Mouse (Mus musculus) intestine, embryonic 16.5 days (tissue): Measurements from ENCODE around the gene Zfp784. TPM values are rescaled to one million over a fixed set of nuclear protein-coding genes. Genes with fewer than 3 reads are reported as not detected.

ENCODE experiments used
- ATAC-seq: fragments of 200-750 bp; cut with Nextera tagmentation; 2 replicates; pipeline ENCODE4 v1.8.0; 2017; ENCODE audit warnings: moderate TSS enrichment, moderate library complexity
- H3K27ac ChIP-seq: fragments of 300-500 bp; sonication (generic); 2 replicates; pipeline ENCODE4 v1.5.1; 2014; ENCODE audit warnings: mild to moderate bottlenecking, low read length
- H3K27me3 ChIP-seq: fragments of 300-500 bp; sonication (generic); replicated peaks from 2 replicates; pipeline ENCODE4 v1.6.1; 2014; ENCODE audit warnings: low read length, control low read depth, mixed read lengths; ENCODE audit not compliant: control insufficient read depth, insufficient read depth
- H3K36me3 ChIP-seq: fragments of 300-500 bp; sonication (generic); 2 replicates; pipeline ENCODE4 v1.6.1; 2014; ENCODE audit warnings: low read length, control low read depth; ENCODE audit not compliant: control insufficient read depth, insufficient read depth
- H3K4me1 ChIP-seq: fragments of 300-500 bp; sonication (generic); 2 replicates; pipeline ENCODE4 v1.6.1; 2014; ENCODE audit warnings: low read length, control low read depth, mixed read lengths; ENCODE audit not compliant: control insufficient read depth, insufficient read depth
- H3K4me2 ChIP-seq: fragments of 300-500 bp; sonication (generic); 2 replicates; pipeline ENCODE4 v1.6.1; 2014; ENCODE audit warnings: low read depth, low read length, control low read depth
- H3K4me3 ChIP-seq: fragments of 300-500 bp; sonication (generic); 2 replicates; pipeline ENCODE4 v1.5.1; 2014; ENCODE audit warnings: mild to moderate bottlenecking, low read length
- H3K9ac ChIP-seq: fragments of 300-500 bp; sonication (generic); 2 replicates; pipeline ENCODE4 v1.6.1; 2014; ENCODE audit warnings: low read depth, low read length
- H3K9me3 ChIP-seq: fragments of 300-500 bp; sonication (generic); 2 replicates; pipeline ENCODE4 v1.6.1; 2016; ENCODE audit warnings: low read length, control low read depth; ENCODE audit not compliant: control insufficient read depth
- WGBS: fragments of 180-500 bp; shearing (Covaris S2); extraction: QIAGEN DNeasy Blood & Tissue Kit; methylation state at CpG from one replicate; pipeline ENCODE4 v1.1.7; 2014; 5-methylcytosine and 5-hydroxymethylcytosine counted together
- polyA plus RNA-seq: library from polyadenylated mRNA; unstranded; fragments of >200 nt; fragmentation: Nextera tagmentation; extraction: Ambion mirVana; gene quantifications from 2 replicates; pipeline ENCODE4 v1.2.1, GENCODE M21; 2015

Zfp784 gene
- polyA plus RNA-seq, result 7.9 and 8.0 TPM in 2 replicates

DNA sequence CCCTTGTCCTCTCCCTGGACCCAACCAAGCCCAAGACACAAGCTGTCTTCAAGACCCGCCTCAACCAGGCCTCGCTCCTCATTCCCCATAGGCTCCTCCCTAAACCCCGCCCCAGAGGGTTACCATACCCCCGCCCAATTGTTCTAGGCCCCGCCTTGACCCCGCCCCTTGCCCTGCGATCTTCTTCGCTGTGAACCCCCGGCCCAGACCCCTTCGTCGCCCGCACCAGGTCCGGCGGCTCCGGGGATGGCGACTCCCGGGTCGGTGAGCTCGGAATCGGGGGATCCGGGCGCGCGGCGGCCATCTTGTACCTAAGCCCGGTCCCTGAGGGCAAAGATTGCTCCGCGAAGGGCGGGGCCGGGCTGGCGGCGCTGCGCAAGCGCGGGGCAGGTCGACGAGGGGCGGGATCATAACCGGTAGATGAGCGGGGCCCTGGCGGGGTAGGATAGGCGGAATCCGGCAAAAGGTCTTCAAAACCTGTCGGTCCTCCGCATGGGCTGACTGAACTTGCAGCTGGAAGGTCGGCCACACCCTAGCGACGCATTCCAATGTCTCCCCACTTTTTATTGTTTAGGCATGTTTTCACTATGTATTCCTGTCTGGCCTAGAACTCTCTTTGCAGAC lies at the start of gene Zfp784:
Gene Zfp784, minus strand, starts transcription at position 338 of the 624 bp plus-strand sequence.
- Histone ChIP-seq H3K27me3 (no peaks in the 10 kb centered on the region), H3K4me2 (peak within 1 kb of the TSS; percentile 50)
- WGBS, result under 1% methylated on average over 48 of the region's 48 CpGs

DNA sequence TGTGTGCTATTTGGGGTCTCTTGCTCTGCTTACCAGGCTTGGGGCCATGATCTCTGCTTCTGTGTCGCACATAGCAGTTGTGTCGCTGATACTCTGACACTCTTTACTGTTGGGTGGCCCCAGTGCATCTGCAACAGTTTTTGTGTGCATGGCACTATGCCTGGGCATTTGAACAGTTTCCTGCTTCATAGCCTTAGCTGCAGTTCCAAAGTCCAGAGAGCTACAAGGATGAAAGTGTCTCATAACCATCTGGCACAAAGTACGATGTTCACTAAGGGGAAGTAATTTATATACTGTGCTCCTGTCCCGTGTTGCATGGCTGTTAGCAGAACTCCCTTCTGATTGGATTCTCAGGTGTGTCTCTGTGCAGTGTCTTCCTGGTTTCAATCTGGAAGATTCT lies 49.6 kb upstream of the Zfp784 start:
- Histone ChIP-seq H3K4me2 (no peak overlapping the region), H3K9ac (no peak overlapping the region), H3K36me3 (peaks cover 9% of the 10 kb centered on the region; the same call in 1 of the 2 replicates), H3K4me1 (peaks cover 9% of the 10 kb centered on the region), H3K27ac (peak overlapping the region; percentile 82), H3K27me3 (no peaks in the 10 kb centered on the region), H3K9me3 (no peaks in the 10 kb centered on the region), H3K4me3 (no peak overlapping the region)
- WGBS, result 64% methylated on average over 4 of the region's 4 CpGs
- ATAC-seq, result peak; percentile 89

More for the DNA sequence above, at the start of gene Zfp784:
- H3K4me3 ChIP-seq, result peak within 1 kb of the TSS; percentile 71
- ATAC-seq, result peak; percentile 99
- peaks cover 6% of the 10 kb centered on the region for H3K4me1 ChIP-seq
- H3K27ac ChIP-seq, result peak within 1 kb of the TSS; percentile 98
- peak within 1 kb of the TSS; percentile 84 for H3K9ac ChIP-seq
- no peaks in the 10 kb centered on the region; the same call in 1 of the 2 replicates for H3K9me3 ChIP-seq
- peaks cover 17% of the 10 kb centered on the region for H3K36me3 ChIP-seq

DNA sequence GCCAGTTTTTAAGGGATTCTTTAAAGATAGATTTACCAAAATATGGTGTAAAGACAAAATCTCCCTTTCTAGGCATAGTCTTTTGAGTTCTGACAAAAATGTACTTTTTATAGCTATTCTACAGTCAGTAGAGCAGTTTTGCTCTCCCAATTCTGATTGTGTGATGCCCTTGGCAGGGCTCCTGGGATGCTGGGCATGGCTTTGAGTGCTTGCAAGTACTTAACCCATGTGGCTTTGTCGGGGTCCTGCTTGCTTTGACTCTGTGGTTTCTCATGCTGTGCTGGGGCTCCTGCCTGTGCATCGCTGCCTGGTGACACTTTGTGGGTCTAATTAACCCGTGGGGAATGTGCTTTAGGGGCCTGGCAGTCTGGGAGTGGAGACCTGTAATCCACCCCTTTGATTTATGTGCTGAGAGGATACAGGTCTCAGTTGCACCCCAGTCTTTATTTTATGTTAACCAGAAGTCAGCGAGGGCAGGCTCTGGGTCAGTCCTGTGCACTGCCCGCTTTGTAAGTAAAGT lies 48.7 kb upstream of the Zfp784 start:
- no peaks in the 10 kb centered on the region for H3K9me3 ChIP-seq
- H3K4me3 ChIP-seq, result no peak overlapping the region
- H3K36me3 ChIP-seq, result peaks cover 6% of the 10 kb centered on the region; the same call in 1 of the 2 replicates
- H3K27me3 ChIP-seq, result no peaks in the 10 kb centered on the region
- peak overlapping the region; percentile 73 for H3K27ac ChIP-seq
- ATAC-seq, result no peak
- H3K9ac ChIP-seq, result no peak overlapping the region
- H3K4me2 ChIP-seq, result no peak overlapping the region
- H3K4me1 ChIP-seq, result peaks cover 9% of the 10 kb centered on the region
- WGBS, result 55% methylated on average over 5 of the region's 5 CpGs

DNA sequence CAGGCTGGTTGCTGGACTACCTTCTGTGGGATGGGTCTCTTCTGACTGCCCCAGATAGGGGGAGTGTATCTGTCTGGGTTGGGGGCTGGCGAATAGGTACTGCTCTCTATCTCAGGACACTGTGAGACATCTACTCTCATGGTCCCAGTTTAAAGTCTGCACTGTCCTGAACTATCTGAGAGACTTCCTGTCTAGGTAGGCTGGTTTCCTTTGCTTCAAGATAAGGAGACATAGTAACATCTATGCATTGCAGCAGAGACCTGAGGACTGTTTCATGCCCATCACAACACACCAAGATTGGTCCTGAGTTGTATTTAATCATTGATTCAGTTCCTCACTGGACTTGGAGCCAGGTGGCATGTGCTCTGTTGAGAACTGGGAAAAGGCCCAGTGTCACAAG lies 47.3 kb upstream of the Zfp784 start:
- H3K27me3 ChIP-seq, result no peaks in the 10 kb centered on the region
- H3K36me3 ChIP-seq, result 0 out of 2 replicates have a peak, but pooled peaks cover 3% of the 10 kb centered on the region
- ATAC-seq, result no peak
- H3K9me3 ChIP-seq, result no peaks in the 10 kb centered on the region
- no peak overlapping the region for H3K4me3 ChIP-seq
- no peak overlapping the region for H3K4me2 ChIP-seq
- H3K9ac ChIP-seq, result no peak overlapping the region
- H3K27ac ChIP-seq, result no peak overlapping the region
- WGBS, result 86% methylated on average over 1 of the region's 1 CpGs
- H3K4me1 ChIP-seq, result peaks cover 17% of the 10 kb centered on the region

DNA sequence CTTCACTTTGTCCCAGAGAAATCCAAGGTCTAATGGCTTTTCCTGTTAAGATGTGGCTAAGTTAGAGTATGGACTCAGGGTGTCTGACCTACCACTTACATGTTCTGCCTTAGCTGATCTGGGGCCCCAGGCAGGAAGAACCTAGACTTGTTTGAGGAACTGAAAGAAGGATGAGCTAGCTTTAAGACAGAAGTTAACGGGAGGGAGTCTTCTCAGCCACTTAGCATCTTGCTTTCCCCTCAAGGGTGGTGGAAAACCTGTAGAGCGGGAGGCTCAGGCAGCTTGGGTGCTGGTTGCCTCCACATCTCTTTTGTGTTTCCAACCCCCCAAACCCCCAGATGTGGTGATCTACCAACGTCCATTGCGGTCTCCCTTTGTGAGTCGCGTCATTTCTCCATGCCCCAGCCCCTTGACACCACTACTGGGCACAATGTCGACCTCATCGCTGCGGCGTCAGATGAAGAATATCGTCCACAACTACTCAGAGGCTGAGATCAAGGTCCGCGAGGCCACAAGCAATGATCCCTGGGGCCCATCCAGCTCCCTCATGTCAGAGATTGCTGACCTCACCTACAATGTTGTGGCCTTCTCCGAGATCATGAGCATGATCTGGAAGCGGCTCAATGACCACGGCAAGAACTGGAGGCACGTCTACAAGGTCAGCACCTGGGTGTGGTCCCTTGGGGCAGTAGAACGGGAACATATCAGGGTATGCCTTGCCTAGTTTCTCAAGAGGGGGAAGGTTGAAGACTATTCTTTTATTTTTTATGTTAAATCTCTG lies 45.3 kb upstream of the Zfp784 start:
- Histone ChIP-seq H3K4me3 (peak overlapping the region; percentile 2; the same call in 1 of the 2 replicates), H3K4me2 (peak overlapping the region; percentile 21; the same call in 1 of the 2 replicates), H3K4me1 (peaks cover 17% of the 10 kb centered on the region), H3K9ac (peak overlapping the region; percentile 45; the same call in 1 of the 2 replicates), H3K9me3 (no peaks in the 10 kb centered on the region), H3K27ac (peak overlapping the region; percentile 77), H3K27me3 (no peaks in the 10 kb centered on the region), H3K36me3 (0 out of 2 replicates have a peak, but pooled peaks cover 3% of the 10 kb centered on the region)
- WGBS, result 74% methylated on average over 18 of the region's 18 CpGs
- peak; percentile 28 for ATAC-seq

DNA sequence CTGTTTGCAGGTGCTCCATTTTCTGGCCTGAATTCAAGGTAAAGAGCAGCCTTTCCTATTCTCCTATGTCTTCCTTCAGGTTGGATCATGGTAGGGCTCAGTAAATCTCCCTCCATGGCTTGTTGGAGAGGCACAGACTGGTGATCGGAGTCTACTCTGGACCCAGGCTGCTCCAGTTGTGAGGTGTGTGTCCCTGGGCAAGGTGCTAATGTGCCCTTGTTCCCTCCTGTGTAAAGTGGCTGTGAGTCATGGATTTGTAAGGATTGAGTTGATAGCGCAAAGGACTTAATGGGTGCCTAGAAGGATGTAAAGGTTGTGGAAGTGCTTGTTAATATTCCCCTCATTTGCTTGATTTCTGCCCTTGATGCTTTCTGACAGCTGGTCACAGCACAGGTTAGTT lies 43.7 kb upstream of the Zfp784 start:
- WGBS, result 86% methylated on average over 2 of the region's 2 CpGs
- no peak for ATAC-seq
- peak overlapping the region; percentile 99 for H3K9ac ChIP-seq
- peak overlapping the region; percentile 73 for H3K4me2 ChIP-seq
- peaks cover 14% of the 10 kb centered on the region for H3K4me1 ChIP-seq
- peak overlapping the region; percentile 100 for H3K4me3 ChIP-seq
- H3K27ac ChIP-seq, result peak overlapping the region; percentile 55
- peaks cover 8% of the 10 kb centered on the region; the same call in 1 of the 2 replicates for H3K36me3 ChIP-seq
- no peaks in the 10 kb centered on the region for H3K9me3 ChIP-seq
- no peaks in the 10 kb centered on the region for H3K27me3 ChIP-seq

DNA sequence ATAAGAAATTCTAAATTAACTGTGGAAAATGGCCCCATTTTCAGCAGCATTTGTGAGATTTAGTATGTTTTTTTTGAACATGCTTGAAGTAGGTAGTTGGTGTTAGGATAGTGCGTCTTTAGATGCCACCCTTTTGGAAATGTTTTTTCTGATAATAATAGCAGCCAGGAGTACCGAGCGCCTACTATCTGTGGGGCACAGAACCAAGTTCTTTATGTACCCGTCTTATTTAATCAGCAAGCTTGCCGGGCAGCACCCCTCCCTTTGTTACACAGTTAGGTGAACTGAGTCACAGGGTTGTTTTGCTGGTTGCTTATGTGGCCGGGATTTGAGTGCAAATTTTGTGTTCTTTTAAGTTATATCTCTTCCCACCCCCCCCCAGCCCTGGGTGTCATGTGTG lies 43.0 kb upstream of the Zfp784 start:
- Histone ChIP-seq H3K9ac (peak overlapping the region; percentile 99), H3K9me3 (no peaks in the 10 kb centered on the region), H3K4me2 (peak overlapping the region; percentile 73), H3K27ac (peak overlapping the region; percentile 97), H3K4me1 (peaks cover 12% of the 10 kb centered on the region), H3K36me3 (peaks cover 14% of the 10 kb centered on the region; the same call in 1 of the 2 replicates), H3K27me3 (no peaks in the 10 kb centered on the region), H3K4me3 (peak overlapping the region; percentile 100)
- WGBS, result 65% methylated on average over 6 of the region's 6 CpGs
- ATAC-seq, result no peak

DNA sequence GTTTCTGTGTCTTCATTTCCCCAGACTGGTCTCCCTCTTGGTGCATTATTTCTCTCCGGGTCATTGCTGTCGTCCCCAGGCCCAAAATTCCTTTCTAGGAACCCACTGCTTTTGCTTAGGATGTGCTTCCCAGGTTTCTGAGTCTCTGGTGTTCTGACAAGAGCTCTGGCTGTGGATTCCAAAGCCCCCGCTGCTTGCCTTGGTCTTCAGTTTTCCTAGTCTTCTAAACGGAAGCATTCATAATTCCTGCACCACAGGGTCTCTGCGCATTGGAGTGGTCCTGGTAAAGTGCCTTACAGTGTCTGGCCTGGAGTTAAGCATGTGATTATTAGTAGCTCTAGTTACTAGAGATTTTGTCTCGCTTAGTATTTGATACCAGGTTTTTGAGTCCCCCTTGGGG lies 42.6 kb upstream of the Zfp784 start:
- 13% methylated on average over 6 of the region's 6 CpGs for WGBS
- peak overlapping the region; percentile 73 for H3K4me2 ChIP-seq
- H3K9me3 ChIP-seq, result no peaks in the 10 kb centered on the region
- H3K27ac ChIP-seq, result peak overlapping the region; percentile 97
- H3K27me3 ChIP-seq, result no peaks in the 10 kb centered on the region
- H3K4me1 ChIP-seq, result peaks cover 10% of the 10 kb centered on the region
- H3K36me3 ChIP-seq, result peaks cover 17% of the 10 kb centered on the region; the same call in 1 of the 2 replicates
- no peak for ATAC-seq
- peak overlapping the region; percentile 99 for H3K9ac ChIP-seq
- peak overlapping the region; percentile 100 for H3K4me3 ChIP-seq
